Mouse (Mus musculus) left cerebral cortex, adult 18-20 months (tissue): ENCODE data around the gene Fam84b. TPM values are rescaled to one million over a fixed set of nuclear protein-coding genes. Genes with fewer than 3 reads are reported as not detected.
A peak's percentile ranks its signal among the peaks of the same experiment; 100 is the strongest.

Experiments
- DNase-seq, 2 experiments: peaks; one replicate each; pipeline ENCODE4 v3.0.0; 2021 to 2022; ENCODE audit warnings: low spot score in 2 of 2, mixed read lengths in 1 of 2
- total RNA-seq, 2 experiments: library from RNA; stranded (reverse); gene quantifications; 2 replicates each; pipeline ENCODE4 v1.2.3; 2021

Gene Fam84b
- total RNA-seq, 2 experiments from 2014 or later = 5.4 to 5.8 TPM

DNA sequence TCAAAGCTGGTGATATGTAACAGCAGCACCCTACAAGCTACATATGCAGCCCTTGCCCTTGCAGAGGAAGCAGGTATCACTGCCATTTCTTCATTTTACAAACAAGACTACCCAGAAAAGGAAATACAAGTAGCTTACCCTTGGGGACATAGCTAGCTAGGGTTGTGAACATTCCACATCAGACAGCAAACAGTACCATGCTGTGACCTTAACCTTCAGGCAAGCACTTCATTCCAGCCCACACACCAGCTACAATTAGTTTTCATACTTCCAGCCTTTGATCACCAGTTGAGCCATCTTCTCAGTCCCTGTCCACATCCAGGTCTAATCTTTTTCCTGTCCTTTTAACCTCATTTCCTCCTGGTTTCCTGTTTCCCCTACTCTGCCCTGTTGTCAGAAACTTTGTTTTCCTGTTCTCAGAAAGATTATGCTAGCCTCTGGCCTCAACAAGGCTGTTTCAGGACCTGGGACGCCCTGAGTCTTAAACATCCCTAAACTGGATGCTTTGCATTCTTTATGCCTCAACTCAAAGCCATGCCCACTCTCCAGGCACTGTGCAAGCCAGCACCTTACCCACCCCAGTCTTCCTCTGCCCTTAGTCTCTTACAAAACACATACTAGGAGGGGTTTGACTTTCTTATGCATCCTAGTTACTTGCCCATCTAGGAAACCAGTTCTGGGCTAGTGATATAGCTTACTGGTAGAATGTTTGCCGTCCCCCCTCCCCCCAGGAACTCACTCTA, 19.9 kb downstream of the Fam84b start:
- no peak for DNase-seq

GRCm38 (mm10) chr15:60832586-60832985, 21.0 kb downstream of the Fam84b start:
- no peak for DNase-seq

GRCm38 (mm10) chr15:60826226-60826625, 27.4 kb downstream of the Fam84b start:
- no peak for DNase-seq

DNA sequence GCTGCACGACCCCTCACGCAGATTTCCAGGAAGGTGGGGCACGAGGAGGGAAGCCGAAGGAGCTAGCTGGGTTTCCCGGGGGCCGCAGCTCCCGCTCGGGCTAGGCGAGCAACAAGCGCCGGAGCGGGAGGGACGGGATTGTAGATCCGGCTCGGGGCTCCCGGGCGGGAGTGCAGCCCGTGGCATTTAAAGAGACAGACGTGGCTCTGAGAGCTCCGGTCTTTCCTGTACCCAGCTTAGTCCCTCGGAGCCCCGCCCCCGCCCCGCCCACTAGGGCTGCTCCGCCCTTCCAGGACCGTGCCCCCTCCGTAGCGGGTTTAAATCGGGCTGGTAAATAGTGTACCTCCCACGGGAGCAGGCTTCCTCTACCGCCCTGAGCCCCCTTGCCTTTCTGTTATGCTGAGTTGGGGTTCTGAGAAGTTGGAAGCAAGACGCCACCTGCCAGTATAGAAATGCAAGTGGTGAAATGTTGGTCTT, 28.8 kb downstream of the Fam84b start:
- peak; percentile 73 to 82 for DNase-seq

GRCm38 (mm10) chr15:60823870-60824709, 29.5 kb downstream of the Fam84b start:
- DNase-seq = no peak

DNA sequence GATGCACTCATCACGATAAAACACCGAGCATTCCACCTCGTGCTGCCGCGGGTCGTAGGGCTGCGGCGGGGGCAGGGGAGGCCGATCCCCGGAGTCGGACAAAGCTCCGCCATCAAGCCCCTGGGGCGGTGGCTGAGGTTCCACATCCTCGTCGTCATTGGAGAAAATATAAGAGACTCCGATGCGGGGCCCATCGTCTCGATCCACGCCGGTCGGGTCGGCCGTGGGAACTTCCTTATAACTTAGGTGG, 30.0 kb downstream of the Fam84b start:
- no peak for DNase-seq

DNA sequence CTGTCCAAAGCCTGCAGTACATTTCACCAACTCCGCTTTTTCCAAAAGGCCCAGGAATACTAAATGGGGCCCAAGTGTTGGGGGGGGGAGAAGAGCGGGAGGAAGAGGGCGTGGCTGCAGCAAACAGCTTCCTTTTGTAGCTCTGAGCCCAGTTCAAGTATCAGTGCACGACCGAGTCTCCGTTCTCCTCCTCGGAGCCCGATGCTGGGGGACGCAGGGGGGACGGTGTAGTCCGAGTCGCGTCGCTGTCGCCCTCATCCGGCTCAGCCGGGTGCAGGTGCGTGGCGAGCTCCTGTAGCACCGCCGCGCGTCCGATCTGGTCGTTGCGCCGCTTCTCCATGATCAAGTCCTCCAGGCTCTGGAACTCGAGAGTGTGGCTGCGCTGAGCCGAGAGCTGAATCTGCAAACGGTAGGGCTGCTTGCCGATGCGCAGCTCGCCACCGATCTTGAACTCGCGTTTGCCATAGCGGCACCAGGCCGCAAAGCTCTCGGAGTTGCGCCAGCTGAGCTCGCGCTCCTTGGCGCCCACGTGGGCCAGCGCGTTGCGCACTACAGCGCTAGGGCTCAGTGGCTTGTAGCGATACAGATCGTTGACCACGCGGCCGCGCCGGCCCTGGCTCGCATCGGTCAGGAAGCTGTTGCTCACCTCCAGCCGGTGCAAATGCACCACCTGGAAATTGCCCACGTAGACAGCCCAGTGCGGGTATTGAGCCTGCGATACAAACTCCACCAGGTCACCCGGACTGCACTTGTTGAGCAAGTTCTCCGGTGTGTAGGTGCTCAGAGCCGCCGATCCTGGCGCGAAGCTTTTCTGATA, 30.6 kb downstream of the Fam84b start:
- peak; percentile 53 to 82 for DNase-seq

DNA sequence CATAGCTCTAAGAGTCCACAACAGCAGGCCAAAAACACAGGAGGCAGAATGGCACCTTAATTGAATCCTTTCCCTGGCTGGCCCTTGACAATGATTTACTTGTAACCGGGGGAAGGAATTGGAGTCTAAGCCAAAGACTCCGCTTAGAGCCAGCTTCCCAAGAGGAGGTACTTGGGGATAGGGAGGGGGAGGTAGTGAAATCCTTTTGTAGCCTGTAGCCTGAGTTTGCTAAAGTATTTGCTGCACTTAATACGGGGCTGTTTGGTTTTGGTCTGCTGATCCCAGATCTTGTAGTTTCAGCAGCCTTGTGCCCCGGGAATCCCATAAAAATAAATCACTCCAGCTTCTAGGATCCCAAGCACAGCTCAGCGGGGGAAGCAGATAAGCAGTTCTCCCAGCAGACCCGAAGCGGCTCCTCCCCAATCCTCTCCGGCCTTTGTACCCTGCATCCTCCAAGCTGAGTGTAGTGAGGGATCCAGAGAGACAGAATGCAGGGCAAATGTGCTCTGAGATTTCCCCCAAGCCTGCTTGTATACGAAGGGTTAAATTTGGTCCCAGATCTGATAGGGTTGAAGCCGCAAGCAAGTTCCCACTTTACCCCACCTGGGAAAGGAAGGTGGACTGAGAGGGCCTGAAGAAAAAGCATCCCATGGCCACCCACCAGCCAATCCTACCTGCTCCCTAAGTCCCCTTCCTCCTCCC, 31.3 kb downstream of the Fam84b start:
- DNase-seq = no peak

- no peak for DNase-seq
Measured at GRCm38 (mm10) chr15:60818500-60818899, 35.1 kb downstream of the Fam84b start.

DNA sequence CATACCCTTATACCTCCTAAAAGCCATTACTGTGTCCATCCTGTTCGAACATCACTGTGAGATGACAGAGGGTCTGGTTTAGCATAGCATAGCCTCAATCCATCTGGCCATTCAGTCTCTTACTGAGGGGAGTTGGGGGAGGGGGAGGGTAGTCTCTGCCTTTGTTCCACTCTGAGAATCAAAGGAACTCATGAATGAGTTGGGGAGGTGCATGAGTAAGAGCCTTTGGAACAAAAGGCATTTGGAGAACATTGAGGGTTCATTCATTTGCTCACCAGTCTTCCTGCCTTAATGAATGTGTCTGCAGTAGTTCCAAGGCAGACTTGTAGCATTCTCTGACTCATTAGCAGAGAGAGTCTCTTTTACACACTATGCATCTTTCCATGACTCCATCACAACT, 37.1 kb downstream of the Fam84b start:
- no peak for DNase-seq

- no peak for DNase-seq
Measured at GRCm38 (mm10) chr15:60814542-60814941, 39.0 kb downstream of the Fam84b start.

- no peak for DNase-seq
Measured at GRCm38 (mm10) chr15:60793041-60793673, 60.4 kb downstream of the Fam84b start.

GRCm38 (mm10) chr15:60789084-60789483, 64.5 kb downstream of the Fam84b start:
- no peak for DNase-seq

GRCm38 (mm10) chr15:60783761-60784160, 69.8 kb downstream of the Fam84b start:
- DNase-seq = no peak

GRCm38 (mm10) chr15:60779531-60779973, 74.0 kb downstream of the Fam84b start:
- no peak for DNase-seq

DNA sequence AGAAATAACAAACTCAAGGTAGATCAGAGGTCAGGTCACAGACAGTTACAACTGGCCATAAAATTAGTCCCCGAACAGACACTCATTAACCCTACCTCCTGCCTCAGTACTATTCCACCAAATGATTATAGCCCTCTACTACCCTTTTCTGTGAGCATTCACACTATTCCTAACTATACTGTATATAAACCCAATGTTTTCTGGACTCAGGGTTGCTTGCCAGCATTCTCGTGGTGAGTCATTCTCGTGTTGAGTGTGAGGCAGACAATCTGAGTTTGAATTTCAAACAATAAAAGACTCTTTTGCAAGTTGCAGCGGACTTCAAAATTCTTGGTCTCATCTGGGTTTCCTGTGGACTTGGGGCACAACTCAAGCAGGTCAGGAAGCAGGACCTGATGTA, 74.5 kb downstream of the Fam84b start:
- DNase-seq = peak; percentile 4 to 28
